Mouse (Mus musculus): ENCODE data around the gene Zfp664.

Gene Zfp664
- long read RNA-seq, experiment 1, full-length matches to known transcripts: 20 of 22 reads
- long read RNA-seq, experiment 1, partial matches to known transcripts: 1 of 22 reads
- long read RNA-seq, experiment 1, other reads (novel, unspliced or antisense): 1 of 22 reads
- long read RNA-seq, experiment 2, full-length matches to known transcripts: 35 of 42 reads
- long read RNA-seq, experiment 2, partial matches to known transcripts: 5 of 42 reads
- long read RNA-seq, experiment 2, other reads (novel, unspliced or antisense): 2 of 42 reads

DNA sequence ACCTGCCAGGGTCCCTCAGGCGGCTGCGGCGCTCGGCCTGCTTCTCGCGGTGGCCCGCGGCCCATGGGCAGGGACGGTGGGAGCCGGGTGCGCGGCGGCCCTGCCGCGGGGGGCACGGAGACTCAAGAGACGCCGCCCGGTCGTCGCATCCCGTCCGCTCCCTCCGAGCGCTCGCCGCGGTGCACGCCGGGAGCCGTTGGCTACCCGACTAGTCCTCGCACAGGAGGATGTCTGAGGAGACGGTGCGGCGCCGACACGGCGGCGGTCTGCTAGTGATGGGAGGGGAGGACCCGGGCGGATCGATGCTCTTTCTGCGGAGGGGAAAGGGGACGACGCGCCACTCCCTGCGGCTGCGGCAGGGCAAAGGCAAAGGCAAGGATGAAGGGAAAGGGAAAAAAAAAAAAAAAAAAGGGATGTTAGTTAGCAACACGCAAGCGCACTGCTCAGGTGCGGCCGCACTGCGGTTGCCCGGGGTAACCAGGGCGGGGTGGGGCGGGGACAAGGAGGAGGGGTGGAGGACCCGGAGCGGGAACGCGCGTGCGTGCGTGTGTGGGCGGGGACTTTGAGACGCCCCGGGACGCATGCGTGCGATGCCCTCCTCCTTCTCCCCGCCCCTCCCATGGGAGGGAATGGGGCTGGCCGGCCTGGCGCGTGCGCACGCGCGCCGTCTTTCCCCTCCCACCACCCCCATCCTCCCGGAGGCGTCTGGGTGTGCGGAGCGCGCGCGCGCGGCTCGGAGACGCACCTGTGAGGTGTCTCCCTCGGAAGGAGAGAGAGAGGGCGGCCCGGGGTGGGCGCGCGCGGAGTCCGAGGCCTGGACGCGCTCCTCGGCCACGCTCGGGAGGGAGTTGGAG lies at the start of gene Zfp664, which contains the start of gene Ccdc92:
TSS of gene Zfp664 (plus strand) at position 679 of the 854 bp plus-strand sequence.
TSS of gene Ccdc92 (minus strand) at position 412 of the 854 bp plus-strand sequence.
- intact Hi-C loops (cut with DNase I): no loop called here

DNA sequence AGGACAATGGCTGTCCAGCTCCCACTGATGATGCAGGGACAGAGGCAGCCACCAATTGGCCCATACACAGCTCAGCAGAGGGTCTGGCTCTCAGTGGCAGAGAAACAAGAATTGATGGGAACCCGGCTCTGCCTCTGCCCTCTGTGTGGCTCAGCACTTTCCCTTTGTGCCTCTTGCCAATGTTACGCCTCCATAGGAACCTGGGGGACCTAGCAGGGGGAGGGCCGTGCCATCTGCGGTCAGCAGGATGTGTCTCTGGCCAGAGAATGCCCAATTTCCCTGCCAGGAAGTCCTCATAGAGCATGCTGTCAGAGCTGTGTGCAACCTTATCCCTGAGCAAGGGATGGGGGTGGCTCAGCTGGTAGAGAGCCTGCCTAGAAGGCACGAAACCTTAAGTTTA lies 47.7 kb upstream of the Zfp664 start:
- intact Hi-C loops (cut with DNase I): no loop called here

DNA sequence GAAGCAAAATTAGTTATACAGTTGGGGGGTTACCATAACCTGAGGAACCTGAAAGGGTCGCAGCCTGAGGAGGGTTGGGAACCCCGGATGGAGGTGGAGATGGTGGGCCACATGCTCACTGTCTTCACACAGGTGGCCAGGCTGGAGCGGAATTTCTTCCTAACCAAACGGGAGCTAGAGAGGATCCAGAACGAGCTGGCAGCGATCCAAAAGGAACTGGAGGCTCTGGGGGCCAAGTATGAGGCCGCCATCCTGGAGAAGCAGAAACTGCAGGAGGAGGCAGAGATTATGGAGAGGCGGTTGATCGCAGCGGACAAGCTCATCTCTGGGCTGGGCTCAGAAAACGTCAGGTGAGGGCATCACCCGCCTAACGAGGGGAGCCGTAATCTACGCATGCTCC lies 45.4 kb upstream of the Zfp664 start:
- intact Hi-C loops (cut with DNase I): no loop called here

DNA sequence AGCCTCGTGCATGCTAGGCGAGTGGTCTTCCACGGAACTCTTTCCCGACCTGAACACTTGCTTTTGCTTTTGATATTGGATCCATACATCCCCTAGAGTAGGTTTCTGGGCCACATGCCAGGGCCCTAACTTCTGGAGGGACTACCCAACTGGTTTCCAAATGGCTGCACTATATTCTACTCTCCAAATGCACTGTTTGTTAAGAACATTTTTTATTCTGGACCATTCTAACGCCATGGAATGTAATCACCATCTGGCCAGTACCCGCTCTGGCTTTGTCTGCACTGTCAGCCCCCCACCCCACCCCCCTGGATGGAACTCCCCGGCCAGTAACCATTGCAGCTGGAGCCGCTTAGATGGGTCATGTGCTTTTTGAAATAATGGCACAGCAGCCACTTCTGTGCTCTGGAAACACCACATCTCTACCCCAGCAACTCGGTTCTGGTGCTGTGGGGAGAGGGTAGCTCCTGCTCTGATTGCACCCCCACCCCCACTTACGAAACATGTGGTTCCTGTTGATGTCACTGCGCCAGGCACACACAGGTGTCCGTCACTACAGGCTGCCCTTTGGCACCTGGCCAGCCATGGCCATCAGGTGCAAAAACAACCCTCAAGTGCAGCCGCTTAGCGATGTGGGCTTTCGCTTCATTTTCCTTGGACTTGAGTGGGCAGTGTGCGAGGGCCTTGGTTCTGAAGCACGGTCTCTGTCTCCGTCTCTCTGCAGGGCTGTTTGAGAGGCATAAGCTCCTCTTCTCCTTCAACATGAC lies 40.2 kb upstream of the Zfp664 start:
- intact Hi-C loops (cut with DNase I): no loop called here

DNA sequence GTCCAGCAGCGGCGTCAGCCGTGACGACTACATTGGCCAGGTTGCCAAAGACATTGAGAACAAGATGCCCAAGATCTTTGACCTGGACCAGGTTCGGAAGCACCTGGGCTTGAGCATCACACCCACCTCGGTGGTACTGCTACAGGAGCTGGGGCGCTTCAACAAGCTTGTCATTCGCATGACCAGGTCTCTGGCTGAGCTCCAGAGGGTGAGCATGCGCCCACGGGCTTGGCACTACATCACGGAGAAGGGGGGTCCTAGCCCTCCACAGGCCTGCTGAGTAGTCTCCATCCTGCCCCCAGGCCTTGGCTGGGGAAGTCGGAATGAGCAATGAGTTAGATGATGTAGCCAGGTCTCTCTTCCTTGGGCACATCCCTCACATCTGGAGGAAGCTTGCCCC lies 32.2 kb upstream of the Zfp664 start:
- intact Hi-C loops (cut with DNase I): no loop called here

DNA sequence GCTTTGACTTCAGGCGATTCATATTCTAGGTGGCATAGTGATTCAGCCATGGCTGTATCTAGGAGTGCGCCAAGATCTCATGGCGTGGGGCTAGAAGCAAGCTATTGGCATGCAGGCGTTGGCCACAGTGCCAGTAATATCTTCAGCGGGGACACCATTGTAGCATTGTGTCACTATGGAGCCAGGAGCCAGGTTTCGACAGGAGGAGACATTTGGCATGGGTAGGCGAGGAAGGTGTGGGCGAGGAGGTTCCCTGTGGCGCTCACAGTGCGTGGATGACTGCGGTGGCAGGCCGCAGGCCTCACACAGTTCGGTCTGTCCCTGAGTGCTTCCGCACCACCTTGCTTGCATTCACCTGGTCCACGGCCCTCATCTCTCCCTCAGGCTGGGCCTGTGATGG lies 27.3 kb upstream of the Zfp664 start:
- intact Hi-C loops (cut with DNase I): no loop called here

DNA sequence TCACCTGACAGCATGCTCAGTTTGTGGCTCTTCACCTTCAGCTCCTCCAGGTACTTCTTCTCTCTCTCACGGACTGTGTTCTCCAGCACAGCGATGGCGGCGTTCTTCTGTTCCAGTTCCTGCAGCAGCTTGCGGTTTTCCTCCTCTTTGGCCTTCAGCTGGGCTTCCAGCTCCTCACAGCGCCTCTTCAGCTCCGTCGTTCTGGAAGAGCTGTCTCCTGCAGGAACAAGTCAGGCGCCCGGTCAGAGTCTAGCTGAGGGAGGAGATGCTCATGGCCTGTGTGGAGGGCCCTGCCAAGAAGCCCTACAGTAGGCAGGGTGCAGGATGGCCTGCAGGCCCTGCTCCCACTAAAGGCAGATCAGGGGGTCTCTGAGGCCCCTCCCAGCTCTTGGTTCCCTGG lies 26.4 kb upstream of the Zfp664 start:
- intact Hi-C loops (cut with DNase I): no loop called here

DNA sequence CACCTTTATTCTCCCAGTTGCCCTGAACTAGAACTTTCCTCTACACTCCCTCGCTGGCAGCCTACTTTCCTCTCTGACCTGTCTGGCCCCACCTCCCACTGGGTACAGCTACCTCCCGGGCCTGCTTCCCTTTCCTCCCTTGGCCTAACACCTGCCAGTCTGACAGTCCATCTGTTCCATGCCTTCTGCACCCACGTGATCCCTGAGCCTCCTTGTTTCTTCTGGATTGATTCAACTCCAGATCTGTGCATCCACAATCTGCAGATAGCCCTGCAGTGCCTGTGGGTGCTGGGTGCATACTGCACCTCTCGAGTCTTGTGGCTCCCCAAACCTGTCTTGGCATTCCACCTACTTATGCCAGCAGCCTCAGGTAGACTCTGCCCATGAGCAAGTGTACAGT lies 25.9 kb upstream of the Zfp664 start:
- intact Hi-C loops (cut with DNase I): no loop called here

DNA sequence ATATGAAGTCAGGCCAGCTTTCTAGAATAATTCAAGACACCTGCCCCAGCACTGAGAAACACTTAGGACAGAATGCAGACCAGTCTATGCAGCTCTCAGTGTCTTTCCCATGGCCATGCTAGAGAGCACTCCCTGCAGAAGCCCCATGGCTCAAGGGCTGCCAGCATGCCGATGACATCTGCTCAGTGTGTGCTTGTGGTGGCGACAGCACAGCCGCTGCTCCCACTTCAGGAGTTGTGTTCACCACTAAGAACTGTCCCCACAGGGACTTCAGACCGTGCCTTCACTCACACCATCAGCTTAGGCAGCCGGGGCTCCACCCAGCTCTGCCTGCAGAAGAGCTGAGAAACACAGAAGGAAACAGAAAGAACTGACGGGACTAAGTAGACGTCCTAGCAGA lies 22.3 kb upstream of the Zfp664 start:
- intact Hi-C loops (cut with DNase I): no loop called here

DNA sequence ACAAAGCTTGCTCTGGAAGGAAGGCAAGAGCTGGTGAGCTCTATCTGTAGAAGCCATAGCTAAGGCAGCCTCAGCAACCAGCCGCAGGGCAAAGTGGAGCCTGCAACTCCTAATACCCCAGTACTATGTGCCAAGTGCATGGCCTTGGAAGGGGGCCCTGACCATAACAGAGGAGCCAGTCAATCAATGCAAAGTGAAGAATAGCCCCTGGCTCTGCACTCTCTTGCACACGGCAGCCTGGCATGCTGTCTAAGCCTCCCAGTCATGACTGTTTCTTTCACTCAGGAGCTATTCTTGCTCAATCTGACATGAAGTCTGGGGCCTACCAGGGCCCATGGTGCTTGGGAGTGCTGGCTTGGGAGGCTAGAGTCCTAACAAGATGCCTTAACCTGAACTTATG lies 21.8 kb upstream of the Zfp664 start:
- intact Hi-C loops (cut with DNase I): no loop called here

DNA sequence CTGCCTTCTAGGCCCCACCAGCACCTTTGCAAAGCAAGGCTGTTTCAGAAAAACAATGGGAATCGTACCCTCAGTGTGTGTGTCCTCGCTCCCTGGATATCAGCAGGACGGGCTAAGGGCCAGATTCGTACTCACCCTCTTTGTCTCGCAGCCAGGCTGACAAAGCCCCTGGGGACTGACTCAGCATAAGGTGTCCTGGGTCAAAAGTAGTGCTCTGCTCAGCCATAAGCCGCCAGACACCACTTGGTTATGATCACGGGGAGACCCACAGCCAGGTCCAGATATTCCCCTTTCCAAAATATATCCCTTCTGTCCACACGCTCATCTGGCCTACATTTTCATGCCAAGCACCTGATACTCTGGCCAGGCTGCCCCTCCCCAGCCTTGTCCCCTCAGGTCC lies 19.1 kb upstream of the Zfp664 start:
- intact Hi-C loops (cut with DNase I): no loop called here

DNA sequence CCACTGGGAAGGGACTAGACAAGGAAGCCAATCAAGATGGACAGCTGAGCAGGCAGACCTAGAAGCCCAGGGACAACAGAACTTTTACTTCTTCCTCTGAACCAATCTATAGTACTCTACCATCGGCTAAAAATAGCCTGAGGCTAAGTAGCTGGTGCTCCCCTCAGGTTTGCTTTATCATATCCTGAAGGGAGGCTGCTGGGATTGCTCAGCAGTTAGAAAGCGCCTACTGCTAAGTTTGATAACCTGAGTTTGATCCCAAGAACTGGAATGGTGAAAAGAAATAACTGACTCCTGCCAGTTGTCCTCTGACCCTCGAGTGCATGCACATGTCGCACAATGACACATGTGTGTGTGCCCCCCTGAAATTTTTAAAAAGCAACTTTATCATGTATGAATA lies 17.6 kb upstream of the Zfp664 start:
- intact Hi-C loops (cut with DNase I): no loop called here

DNA sequence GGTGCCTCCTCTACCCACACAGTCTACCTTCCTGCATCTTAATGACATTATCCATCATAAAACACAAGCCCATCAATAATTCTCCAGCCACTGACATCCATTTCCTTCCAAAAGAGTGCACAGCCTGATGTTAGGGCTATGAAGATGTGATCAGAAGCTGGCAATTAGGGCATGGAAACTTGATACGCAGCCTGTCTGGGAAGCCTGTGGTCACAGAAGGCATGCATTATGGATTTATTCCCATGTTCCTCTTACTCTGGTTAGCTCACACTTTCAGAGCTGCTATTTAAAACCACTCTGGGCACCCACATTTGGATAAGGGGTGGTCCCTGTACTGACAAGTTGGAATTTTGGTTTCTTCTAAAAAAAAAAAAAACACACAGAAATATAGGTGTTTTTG lies 15.5 kb upstream of the Zfp664 start:
- intact Hi-C loops (cut with DNase I): no loop called here

DNA sequence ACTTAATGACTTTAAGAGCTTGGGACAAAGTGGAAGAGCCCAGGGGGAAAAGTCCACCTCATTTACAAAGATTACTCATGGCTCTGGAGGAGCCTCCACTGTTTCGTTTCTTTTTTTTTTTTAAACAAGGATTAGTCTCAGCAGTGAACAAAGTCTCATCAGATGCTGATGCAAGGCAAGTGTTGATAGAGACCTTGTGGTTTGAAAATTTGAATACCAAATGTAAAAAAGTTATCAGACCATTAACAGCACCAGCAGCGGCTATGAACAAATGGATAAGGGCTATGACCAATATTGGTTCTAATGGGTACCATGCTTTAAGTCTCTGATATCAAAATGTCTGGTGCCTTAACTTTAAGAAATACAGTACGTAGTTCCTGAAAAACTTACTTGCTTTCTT lies 13.5 kb upstream of the Zfp664 start:
- intact Hi-C loops (cut with DNase I): no loop called here

DNA sequence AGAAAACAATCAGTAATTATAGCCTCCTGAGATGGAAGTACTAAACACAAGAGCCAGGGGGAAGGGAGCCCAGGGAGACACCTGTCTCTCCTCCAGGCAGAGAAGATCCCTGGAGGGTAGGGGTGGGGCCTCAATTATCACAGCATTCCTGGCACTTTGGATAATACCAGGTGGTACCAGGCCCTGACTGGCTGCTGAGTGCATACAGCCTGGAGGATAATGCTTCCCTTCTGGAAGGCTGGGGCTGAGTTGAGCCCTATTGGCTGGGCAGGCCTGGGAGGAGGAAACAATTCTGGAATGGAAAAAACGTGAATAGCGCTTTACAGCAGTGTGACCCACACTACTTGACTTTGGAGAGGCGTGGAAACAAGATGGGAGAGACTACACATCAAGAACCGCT lies 10.9 kb upstream of the Zfp664 start:
- intact Hi-C loops (cut with DNase I): no loop called here

DNA sequence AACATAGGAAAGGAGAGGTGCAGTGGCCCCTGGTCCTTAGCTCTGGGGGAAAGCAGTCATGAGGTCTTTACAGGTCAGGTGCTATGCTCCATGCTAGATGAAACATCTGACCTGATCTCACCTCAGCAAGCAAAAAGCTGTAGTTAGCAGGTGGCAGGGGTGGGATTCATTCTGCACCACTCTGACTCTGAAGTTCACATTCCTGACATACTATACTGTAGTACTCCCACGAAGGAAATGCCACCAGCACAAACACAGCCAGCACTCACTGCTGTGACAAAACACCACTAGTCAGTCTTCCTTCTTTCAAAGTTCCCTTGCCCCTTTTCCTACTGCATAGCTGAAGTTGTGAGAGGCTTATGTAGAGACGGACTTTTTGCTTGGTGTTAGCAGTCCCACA lies 10.2 kb upstream of the Zfp664 start:
- intact Hi-C loops (cut with DNase I): no loop called here

DNA sequence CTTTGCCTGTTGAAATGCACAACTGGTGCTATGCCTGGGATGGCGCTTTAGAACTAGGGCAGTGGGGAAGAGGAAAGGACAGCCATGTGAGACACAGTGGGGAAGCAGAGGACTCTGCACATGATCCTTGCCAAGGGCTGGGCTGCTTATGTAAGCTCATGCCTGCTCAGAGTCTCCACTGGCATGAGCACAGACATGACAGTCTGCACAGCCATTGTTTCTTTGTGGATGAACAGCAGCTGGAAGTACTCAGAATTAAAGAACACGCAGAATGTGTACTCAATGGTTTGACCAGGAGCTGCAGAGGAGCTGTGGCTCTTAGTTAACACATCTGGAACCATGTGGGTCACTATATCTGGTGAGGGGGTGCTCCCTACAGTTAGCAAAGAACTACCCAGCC lies 9.4 kb upstream of the Zfp664 start:
- intact Hi-C loops (cut with DNase I): no loop called here

DNA sequence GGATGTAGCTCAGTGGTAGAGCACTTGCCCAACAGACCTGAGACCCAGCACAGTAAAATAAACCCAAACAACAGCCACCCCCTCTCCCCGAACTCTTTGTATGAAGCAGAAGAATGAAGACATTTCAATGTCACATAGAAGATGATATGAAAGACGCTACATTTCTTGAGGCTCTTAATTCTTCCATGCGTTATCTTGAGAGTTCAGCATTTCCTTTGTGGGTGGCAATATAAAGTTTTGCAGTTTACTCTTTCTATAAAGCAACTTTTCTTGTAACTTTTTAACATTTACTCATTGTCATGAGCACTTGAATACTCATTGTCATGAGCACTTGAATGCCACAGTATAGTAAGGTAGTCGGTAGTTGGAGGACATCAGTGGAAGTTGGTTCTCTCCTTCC lies 8.3 kb upstream of the Zfp664 start:
- intact Hi-C loops (cut with DNase I): no loop called here

DNA sequence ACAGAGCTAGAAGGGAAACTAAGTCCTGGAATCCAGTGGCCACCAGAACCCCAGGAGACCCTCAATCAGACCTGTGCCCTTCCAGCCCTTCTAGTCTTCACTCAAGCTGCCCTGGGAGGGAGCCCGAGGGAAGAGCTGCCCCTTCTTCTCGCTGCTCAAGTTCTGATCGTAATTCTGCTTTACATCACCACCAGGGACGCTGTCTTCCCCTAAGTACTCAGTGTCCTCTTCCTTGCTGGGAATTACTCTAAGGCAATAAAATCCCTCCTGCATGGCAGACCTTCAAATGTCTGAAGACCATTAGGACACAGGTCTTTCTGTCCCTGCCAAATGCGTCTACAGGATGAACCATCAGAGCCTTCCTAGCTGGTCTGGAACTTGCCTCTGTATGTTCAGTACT lies 2.5 kb upstream of the Zfp664 start:
- intact Hi-C loops (cut with DNase I): no loop called here

DNA sequence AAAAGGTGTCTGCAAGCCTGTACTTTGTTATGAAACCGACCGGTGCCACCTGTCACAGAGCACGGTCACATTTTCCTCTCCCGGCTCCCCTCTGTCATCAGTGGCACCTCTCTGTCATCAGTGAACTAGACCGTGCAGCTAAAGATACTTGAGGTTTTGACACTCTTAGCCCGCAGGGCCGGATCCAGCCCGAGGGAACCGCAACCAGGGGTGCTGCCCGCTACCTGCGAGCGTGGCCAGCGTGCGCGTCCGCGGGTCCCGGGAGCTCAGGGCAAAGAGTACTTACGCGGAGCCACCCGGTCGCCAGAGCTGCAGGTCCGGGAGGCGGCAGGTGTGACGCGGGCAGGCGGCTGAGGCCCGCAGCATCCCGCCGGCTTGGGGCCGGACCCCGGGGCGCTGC lies 1.0 kb upstream of the Zfp664 start:
- intact Hi-C loops (cut with DNase I): no loop called here

DNA sequence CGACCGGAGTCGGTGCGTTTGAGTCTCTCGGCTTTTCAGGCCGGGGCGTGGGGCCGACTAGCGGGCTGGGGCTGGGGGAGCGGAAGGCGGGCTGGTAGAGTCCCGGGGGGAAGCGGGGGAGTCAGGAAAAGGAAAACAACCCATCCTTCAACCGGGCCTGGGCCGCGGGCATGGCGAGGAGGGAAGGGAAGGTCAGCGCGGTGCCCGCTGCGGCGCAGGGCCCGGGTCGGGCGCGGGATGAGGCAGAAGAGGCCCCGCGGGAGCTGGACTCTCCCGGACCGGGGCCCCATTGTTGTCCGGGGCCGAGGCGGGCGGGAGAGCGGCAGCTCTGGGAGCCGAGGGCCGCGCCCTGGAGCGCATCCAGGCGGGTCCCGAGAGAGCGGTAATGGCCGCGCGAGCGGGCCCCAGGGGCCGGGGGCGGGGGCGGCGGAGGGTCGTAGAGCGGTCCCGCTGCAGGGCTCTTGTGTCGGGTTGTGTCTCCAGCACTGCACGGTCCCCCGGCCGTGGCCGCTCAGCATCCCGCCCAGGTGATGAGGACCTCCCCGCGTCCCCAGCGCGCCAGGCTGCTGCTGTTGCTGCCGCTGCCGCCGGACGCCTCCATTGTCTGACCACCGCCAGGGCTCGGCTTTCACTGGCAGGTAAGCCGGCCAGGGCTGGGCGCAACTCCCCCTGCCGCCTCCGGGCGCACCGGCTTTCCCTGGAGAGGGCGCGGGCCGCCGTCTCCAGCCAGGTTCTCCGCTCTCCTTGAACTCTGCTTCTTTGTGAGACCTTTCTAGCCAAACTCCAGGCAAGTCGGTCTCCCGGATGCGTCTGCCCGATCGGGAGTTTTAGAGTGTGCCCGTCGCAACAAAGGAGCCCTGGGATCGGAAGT lies 615 bp downstream of the Zfp664 start:
- intact Hi-C loops (cut with DNase I): no loop called here

All from adrenal gland (tissue).